ENCODE assay signal across 10 mouse cellular contexts in the genomic region with DNA sequence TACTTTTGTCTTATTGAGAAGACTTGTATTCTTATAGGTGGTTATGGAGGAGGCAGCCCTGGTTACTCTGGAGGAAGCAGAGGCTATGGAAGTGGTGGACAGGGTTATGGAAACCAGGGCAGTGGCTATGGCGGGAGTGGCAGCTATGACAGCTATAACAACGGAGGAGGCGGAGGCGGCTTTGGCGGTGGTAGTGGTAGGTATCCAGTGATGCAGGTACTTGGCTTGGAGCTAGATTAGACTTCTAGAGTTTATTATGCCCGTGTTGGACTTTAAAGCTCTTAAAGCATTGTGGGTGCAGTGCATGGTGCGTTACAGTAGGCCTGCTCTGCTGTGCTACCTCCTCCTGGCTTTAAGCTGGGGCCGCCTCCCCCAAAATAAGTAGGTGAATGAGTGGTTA. TPM values are rescaled to one million over a fixed set of nuclear protein-coding genes. Genes with fewer than 3 reads are reported as not detected.
A peak's percentile ranks its signal among the peaks of the same experiment; 100 is the strongest.
DNase-seq lines count a peak whose midpoint lies in the region; ATAC-seq lines count a peak whose summit lies in the region.
"Had no signal": no experiment of that assay in that cellular context is flagged by ENCODE, and none has a peak within 500 bp of the region (broad histone marks: within the 10 kb centered on the region; RNA-seq: fewer than 3 reads in every experiment).

No protein-coding gene starts in this region.

- peak overlapping the region; percentile 23 for H3K9ac ChIP-seq in heart, embryonic 16.5 days (ENCODE audit: low read length)
- H3K9ac ChIP-seq in hindbrain, embryonic 13.5 days: peak overlapping the region; percentile 84
- H3K9ac ChIP-seq in midbrain, embryonic 12.5 days (replicated peaks): peak overlapping the region; percentile 54

- DNase-seq in heart, postnatal 4 days: no peak
- DNase-seq in ZHBTc4 (ENCODE audit: low read depth, low spot score): peak; percentile 50
- DNase-seq in Muller cell, postnatal 12 days (ENCODE audit: inconsistent ontology term): no peak
- DNase-seq: spleen, adult 18-20 months had no signal

- H3K27me3 ChIP-seq in heart, embryonic 16.5 days (ENCODE audit: control insufficient read depth, insufficient read depth, low read length): no peaks in the 10 kb centered on the region
- no peaks in the 10 kb centered on the region for H3K27me3 ChIP-seq in hindbrain, embryonic 13.5 days
- H3K27me3 ChIP-seq in midbrain, embryonic 12.5 days: no peaks in the 10 kb centered on the region
- H3K27me3 ChIP-seq: Patski had no signal

- 58% methylated on average over 8 of the region's 8 CpGs for WGBS in heart, embryonic 16.5 days
- WGBS in hindbrain, embryonic 13.5 days: 74% methylated on average over 8 of the region's 8 CpGs
- 69% methylated on average over 8 of the region's 8 CpGs for WGBS in midbrain, embryonic 12.5 days

- H3K4me3 ChIP-seq in heart, embryonic 16.5 days (ENCODE audit: low read length): peak overlapping the region; percentile 75
- peak overlapping the region; percentile 49 for H3K4me3 ChIP-seq in hindbrain, embryonic 13.5 days
- peak overlapping the region; percentile 72 for H3K4me3 ChIP-seq in midbrain, embryonic 12.5 days

- H3K9me3 ChIP-seq in heart, embryonic 16.5 days (replicated peaks; ENCODE audit: control insufficient read depth, low read length): no peaks in the 10 kb centered on the region
- no peaks in the 10 kb centered on the region for H3K9me3 ChIP-seq in hindbrain, embryonic 13.5 days
- H3K9me3 ChIP-seq in midbrain, embryonic 12.5 days: no peaks in the 10 kb centered on the region

- no peak for ATAC-seq in heart, embryonic 16.5 days (replicated peaks; ENCODE audit: extremely low read depth, insufficient read depth, low FRiP score)
- ATAC-seq in hindbrain, embryonic 13.5 days (ENCODE audit: low FRiP score): no peak
- no peak for ATAC-seq in midbrain, embryonic 12.5 days (ENCODE audit: low FRiP score, low read depth)
- no peak for ATAC-seq in megakaryocyte-erythroid progenitor cell, adult 5-6 weeks (replicated peaks; ENCODE audit: low FRiP score, low TSS enrichment, poor library complexity, severe bottlenecking)
- no peak for ATAC-seq in granulocyte monocyte progenitor cell, adult 5-6 weeks (replicated peaks; ENCODE audit: poor library complexity, severe bottlenecking)
- ATAC-seq: Patski had no signal

- peaks cover 36% of the 10 kb centered on the region for H3K4me1 ChIP-seq in heart, embryonic 16.5 days (ENCODE audit: control insufficient read depth, insufficient read depth, low read length)
- peaks cover 41% of the 10 kb centered on the region for H3K4me1 ChIP-seq in hindbrain, embryonic 13.5 days (replicated peaks)
- H3K4me1 ChIP-seq in midbrain, embryonic 12.5 days: peaks cover 33% of the 10 kb centered on the region

- H3K36me3 ChIP-seq in heart, embryonic 16.5 days (ENCODE audit: control insufficient read depth, insufficient read depth): peaks cover 56% of the 10 kb centered on the region
- peaks cover 59% of the 10 kb centered on the region for H3K36me3 ChIP-seq in hindbrain, embryonic 13.5 days
- peaks cover 58% of the 10 kb centered on the region for H3K36me3 ChIP-seq in midbrain, embryonic 12.5 days

- no peak overlapping the region for H3K27ac ChIP-seq in heart, embryonic 16.5 days (ENCODE audit: low read length)
- no peak overlapping the region for H3K27ac ChIP-seq in hindbrain, embryonic 13.5 days
- H3K27ac ChIP-seq in midbrain, embryonic 12.5 days (replicated peaks): no peak overlapping the region

- H3K4me2 ChIP-seq in heart, embryonic 16.5 days (ENCODE audit: low read depth, low read length): peak overlapping the region; percentile 86
- H3K4me2 ChIP-seq in hindbrain, embryonic 13.5 days: peak overlapping the region; percentile 92
- peak overlapping the region; percentile 93 for H3K4me2 ChIP-seq in midbrain, embryonic 12.5 days (replicated peaks)

RNA-seq across cellular contexts. Expression of a gene that starts 2.7 kb away (rescaled TPM):
- 344 and 353 TPM in 2 replicates for polyA plus RNA-seq in heart, embryonic 16.5 days (2015; fragmentation: Nextera tagmentation; extraction: Ambion mirVana)
- 100 to 1,000 TPM; 408 to 415 TPM for total RNA-seq in heart, postnatal 4 days (2021)
- 901 and 926 TPM in 2 replicates for polyA plus RNA-seq in hindbrain, embryonic 13.5 days (2015; fragmentation: Nextera tagmentation; extraction: Ambion mirVana)
- polyA plus RNA-seq in midbrain, embryonic 12.5 days (2016; fragmentation: Nextera tagmentation; extraction: Ambion mirVana): 1,196 and 1,287 TPM in 2 replicates
- total RNA-seq in megakaryocyte-erythroid progenitor cell, adult 5-6 weeks (2014; fragmentation: Nextera tagmentation): 845 and 937 TPM in 2 replicates
- total RNA-seq in megakaryocyte-erythroid progenitor cell, adult 5-6 weeks (2017): 2,161 and 2,727 TPM in 2 replicates
- 605 and 693 TPM in 2 replicates for total RNA-seq in granulocyte monocyte progenitor cell, adult 5-6 weeks (2014; fragmentation: Nextera tagmentation)
- 956 and 1,234 TPM in 2 replicates for total RNA-seq in granulocyte monocyte progenitor cell, adult 5-6 weeks (2017)

RNA-seq across cellular contexts. Expression of a gene that starts 3.3 kb away (rescaled TPM):
- 70.4 and 81.2 TPM in 2 replicates for polyA plus RNA-seq in heart, embryonic 16.5 days (2015; fragmentation: Nextera tagmentation; extraction: Ambion mirVana)
- total RNA-seq in heart, postnatal 4 days (2021): 100 to 1,000 TPM; 146 TPM
- polyA plus RNA-seq in hindbrain, embryonic 13.5 days (2015; fragmentation: Nextera tagmentation; extraction: Ambion mirVana): 143 and 144 TPM in 2 replicates
- 203 and 216 TPM in 2 replicates for polyA plus RNA-seq in midbrain, embryonic 12.5 days (2016; fragmentation: Nextera tagmentation; extraction: Ambion mirVana)
- total RNA-seq in megakaryocyte-erythroid progenitor cell, adult 5-6 weeks (2014; fragmentation: Nextera tagmentation): 151 and 165 TPM in 2 replicates
- 183 and 300 TPM in 2 replicates for total RNA-seq in megakaryocyte-erythroid progenitor cell, adult 5-6 weeks (2017)
- total RNA-seq in granulocyte monocyte progenitor cell, adult 5-6 weeks (2014; fragmentation: Nextera tagmentation): 105 and 120 TPM in 2 replicates
- 225 and 229 TPM in 2 replicates for total RNA-seq in granulocyte monocyte progenitor cell, adult 5-6 weeks (2017)

RNA-seq across cellular contexts. Expression of a gene that starts 15.3 kb away (rescaled TPM):
- polyA plus RNA-seq in heart, embryonic 16.5 days (2015; fragmentation: Nextera tagmentation; extraction: Ambion mirVana): 3.3 and 3.9 TPM in 2 replicates
- 1 to 10 TPM; 1.0 to 1.1 TPM for total RNA-seq in heart, postnatal 4 days (2021)
- polyA plus RNA-seq in hindbrain, embryonic 13.5 days (2015; fragmentation: Nextera tagmentation; extraction: Ambion mirVana): 1.1 and 1.4 TPM in 2 replicates
- 3.4 and 3.8 TPM in 2 replicates for polyA plus RNA-seq in midbrain, embryonic 12.5 days (2016; fragmentation: Nextera tagmentation; extraction: Ambion mirVana)
- total RNA-seq in megakaryocyte-erythroid progenitor cell, adult 5-6 weeks (2014; fragmentation: Nextera tagmentation): 145 and 147 TPM in 2 replicates
- 124 and 142 TPM in 2 replicates for total RNA-seq in megakaryocyte-erythroid progenitor cell, adult 5-6 weeks (2017)
- 159 and 180 TPM in 2 replicates for total RNA-seq in granulocyte monocyte progenitor cell, adult 5-6 weeks (2014; fragmentation: Nextera tagmentation)
- 112 and 174 TPM in 2 replicates for total RNA-seq in granulocyte monocyte progenitor cell, adult 5-6 weeks (2017)
- polyA plus RNA-seq: Patski had no signal

RNA-seq across cellular contexts. Expression of a gene that starts 29.6 kb away (rescaled TPM):
- polyA plus RNA-seq in heart, embryonic 16.5 days (2015; fragmentation: Nextera tagmentation; extraction: Ambion mirVana): 155 and 161 TPM in 2 replicates
- total RNA-seq in heart, postnatal 4 days (2021): 10 to 100 TPM; 88.7 to 91.2 TPM
- polyA plus RNA-seq in hindbrain, embryonic 13.5 days (2015; fragmentation: Nextera tagmentation; extraction: Ambion mirVana): 219 and 222 TPM in 2 replicates
- polyA plus RNA-seq in midbrain, embryonic 12.5 days (2016; fragmentation: Nextera tagmentation; extraction: Ambion mirVana): 232 and 235 TPM in 2 replicates
- total RNA-seq in megakaryocyte-erythroid progenitor cell, adult 5-6 weeks (2014; fragmentation: Nextera tagmentation): 218 and 249 TPM in 2 replicates
- 53.9 and 91.2 TPM in 2 replicates for total RNA-seq in megakaryocyte-erythroid progenitor cell, adult 5-6 weeks (2017)
- total RNA-seq in granulocyte monocyte progenitor cell, adult 5-6 weeks (2014; fragmentation: Nextera tagmentation): 229 and 240 TPM in 2 replicates
- total RNA-seq in granulocyte monocyte progenitor cell, adult 5-6 weeks (2017): 80.3 and 87.2 TPM in 2 replicates

Comparison
In these comparisons a context has a peak if more than half of its experiments do, and no peak if none do; other contexts are left out.
1. H3K9ac ChIP-seq: peak in every context shown above with its lines; median percentile 84 in hindbrain, embryonic 13.5 days; 54 in midbrain, embryonic 12.5 days; 23 in heart, embryonic 16.5 days.
2. RNA of a gene that starts 15.3 kb away (total RNA-seq): 112 to 180 TPM in granulocyte monocyte progenitor cell, adult 5-6 weeks and 124 to 147 TPM in megakaryocyte-erythroid progenitor cell, adult 5-6 weeks; 1.0 to 1.1 TPM in heart, postnatal 4 days; every median in the first group is over 10 times any median in the second.
3. Peak in every context shown above with its lines, with median percentiles within 50 percentile points of each other: H3K4me2 ChIP-seq and H3K4me3 ChIP-seq.